Mouse (Mus musculus) heart, adult 9 months (tissue): Measurements from ENCODE around the gene Rps12.
"Not testable (repeated sequence)": the region's sequence is repeated elsewhere in the genome, so short reads cannot be mapped to it uniquely, and the experiment has no call there.

Source experiments
- DNase-seq, 2 experiments: peaks; one replicate each; pipeline ENCODE4 v3.0.0; 2022; ENCODE audit warnings: low spot score in 2 of 2

Gene Rps12

GRCm38 (mm10) chr10:23787062-23787821 lies at the start of gene Rps12:
Gene Rps12 (minus strand): TSS chr10:23787275.
- DNase-seq = peak; percentile 98 to 99

- DNase-seq = no peak
Observed at GRCm38 (mm10) chr10:23836003-23836964, 49.2 kb upstream of the Rps12 start.

- no peak for DNase-seq
Observed at GRCm38 (mm10) chr10:23826516-23826915, 39.4 kb upstream of the Rps12 start.

GRCm38 (mm10) chr10:23816241-23816640 lies 29.2 kb upstream of the Rps12 start:
- DNase-seq = no peak

GRCm38 (mm10) chr10:23815168-23815567 lies 28.1 kb upstream of the Rps12 start:
- peak in 1 of 2 experiments; percentile 51 for DNase-seq

- no peak for DNase-seq
Observed at GRCm38 (mm10) chr10:23812852-23813766, 26.0 kb upstream of the Rps12 start.

- DNase-seq = no peak
Observed at GRCm38 (mm10) chr10:23812438-23812759, 25.3 kb upstream of the Rps12 start.

GRCm38 (mm10) chr10:23811635-23812437 lies 24.8 kb upstream of the Rps12 start:
- DNase-seq = peak in 1 of 2 experiments; percentile 41

GRCm38 (mm10) chr10:23806201-23806600 lies 19.1 kb upstream of the Rps12 start:
- no peak for DNase-seq

- DNase-seq = no peak
Observed at GRCm38 (mm10) chr10:23804665-23805064, 17.6 kb upstream of the Rps12 start.

GRCm38 (mm10) chr10:23802911-23803310 lies 15.8 kb upstream of the Rps12 start:
- DNase-seq = no peak

GRCm38 (mm10) chr10:23799933-23800332 lies 12.9 kb upstream of the Rps12 start:
- DNase-seq = no peak

GRCm38 (mm10) chr10:23798142-23798541 lies 11.1 kb upstream of the Rps12 start:
- DNase-seq = no peak

GRCm38 (mm10) chr10:23797606-23798005 lies 10.5 kb upstream of the Rps12 start:
- no peak for DNase-seq

- peak; percentile 31 to 33 for DNase-seq
Observed at GRCm38 (mm10) chr10:23796551-23797503, 9.8 kb upstream of the Rps12 start, which contains the start of gene Slc18b1. Gene Slc18b1 (plus strand): TSS chr10:23796986.

GRCm38 (mm10) chr10:23795871-23796520 lies 8.9 kb upstream of the Rps12 start:
- no peak for DNase-seq

- DNase-seq = no peak
Observed at GRCm38 (mm10) chr10:23788056-23788600, 1.1 kb upstream of the Rps12 start.

GRCm38 (mm10) chr10:23786631-23787038 lies 440 bp downstream of the Rps12 start:
- not testable (repeated sequence) for DNase-seq

GRCm38 (mm10) chr10:23786040-23786439 lies 1.0 kb downstream of the Rps12 start:
- no peak for DNase-seq
